ENCODE assay signal across 8 mouse cellular contexts in the genomic region with DNA sequence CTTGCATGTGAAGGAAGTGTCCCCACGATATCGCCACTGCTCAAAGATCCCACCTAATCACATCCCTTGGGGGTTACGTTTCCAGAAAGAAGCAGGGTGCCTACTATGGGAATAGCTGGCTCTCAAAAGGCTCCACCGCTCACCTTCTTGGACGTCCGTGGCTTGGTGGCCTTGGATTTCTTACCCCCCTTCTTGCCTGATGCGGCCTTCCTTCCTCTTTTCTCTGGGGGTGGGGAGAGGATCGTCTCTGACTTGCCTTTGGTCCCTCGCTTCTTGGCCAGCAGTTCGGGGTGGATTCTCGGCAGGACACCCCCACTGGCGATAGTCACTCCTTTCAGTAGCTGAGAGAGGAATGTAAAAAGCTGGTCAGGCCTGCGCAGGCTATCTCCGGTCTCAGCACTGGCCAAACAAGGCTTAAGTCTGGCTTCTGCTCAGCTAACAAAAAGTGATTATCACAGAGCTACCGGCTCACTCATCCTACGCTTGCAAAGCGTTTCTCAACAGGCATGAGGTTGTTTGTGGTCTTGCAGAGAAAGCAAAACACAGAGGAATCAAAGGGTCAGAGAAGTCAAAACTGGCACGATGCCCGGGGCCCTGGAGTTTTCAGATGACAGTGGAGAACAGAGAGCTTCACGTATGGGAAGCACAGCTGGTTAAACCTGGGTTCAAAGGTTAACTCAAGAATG. TPM values are rescaled to one million over a fixed set of nuclear protein-coding genes. Genes with fewer than 3 reads are reported as not detected.
DNase-seq lines count a peak whose midpoint lies in the region; ATAC-seq and TF ChIP-seq lines count a peak whose summit lies in the region.
"Had no signal": no experiment of that assay in that cellular context is flagged by ENCODE, and none has a peak within 500 bp of the region (broad histone marks: within the 10 kb centered on the region; RNA-seq: fewer than 3 reads in every experiment).

No protein-coding gene starts in this region.

- H3K4me2 ChIP-seq in heart, postnatal 0 days (ENCODE audit: low read depth, low read length), result 0 out of 2 replicates have a peak overlapping the region, but pooled peaks have one; percentile 15
- H3K4me2 ChIP-seq in liver, embryonic 13.5 days, result no peak overlapping the region
- no peak overlapping the region for H3K4me2 ChIP-seq in hindbrain, embryonic 11.5 days (replicated peaks; ENCODE audit: low read depth, low read length)

- peak overlapping the region; percentile 70 for H3K27ac ChIP-seq in heart, postnatal 0 days (ENCODE audit: low read depth)
- H3K27ac ChIP-seq in liver, embryonic 13.5 days, result no peak overlapping the region
- H3K27ac ChIP-seq in hindbrain, embryonic 11.5 days (ENCODE audit: low read depth, low read length), result no peak overlapping the region

- peaks cover 1% of the 10 kb centered on the region for H3K4me1 ChIP-seq in heart, postnatal 0 days (ENCODE audit: control insufficient read depth, insufficient read depth)
- 0 out of 2 replicates have a peak, but pooled peaks cover 5% of the 10 kb centered on the region for H3K4me1 ChIP-seq in liver, embryonic 13.5 days (replicated peaks)
- H3K4me1 ChIP-seq in hindbrain, embryonic 11.5 days (replicated peaks; ENCODE audit: control insufficient read depth, insufficient read depth, low read length), result no peaks in the 10 kb centered on the region

- no peaks in the 10 kb centered on the region for H3K9me3 ChIP-seq in heart, postnatal 0 days (replicated peaks; ENCODE audit: control insufficient read depth, low read length)
- H3K9me3 ChIP-seq in liver, embryonic 13.5 days (replicated peaks), result no peaks in the 10 kb centered on the region
- no peaks in the 10 kb centered on the region for H3K9me3 ChIP-seq in hindbrain, embryonic 11.5 days (ENCODE audit: control insufficient read depth, low read length)

- peak; percentile 35 for DNase-seq in right cerebral cortex, postnatal 4 days
- DNase-seq in right cerebral cortex, adult 2 months (ENCODE audit: low spot score in 2 of 2), result no peak
- DNase-seq in heart, postnatal 0 days (ENCODE audit: low spot score), result peak; percentile 65
- no peak for DNase-seq in liver, embryonic 13.5 days
- peak; percentile 64 for DNase-seq in yolk sac, embryonic 10.5 days (ENCODE audit: low spot score)
- DNase-seq in neural tube, embryonic 10.5 days (ENCODE audit: extremely low spot score, low spot score), result no peak
- DNase-seq in hindbrain, embryonic 11.5 days (ENCODE audit: low spot score), result no peak

- no peak overlapping the region; the same call in 1 of the 2 replicates for H3K9ac ChIP-seq in heart, postnatal 0 days (replicated peaks; ENCODE audit: low read depth, low read length)
- H3K9ac ChIP-seq in liver, embryonic 13.5 days, result no peak overlapping the region
- H3K9ac ChIP-seq in hindbrain, embryonic 11.5 days (ENCODE audit: low read depth, low read length), result no peak overlapping the region

- no peak overlapping the region for H3K4me3 ChIP-seq in heart, postnatal 0 days (ENCODE audit: low read depth, low read length)
- no peak overlapping the region for H3K4me3 ChIP-seq in liver, embryonic 13.5 days (replicated peaks)
- H3K4me3 ChIP-seq in hindbrain, embryonic 11.5 days (ENCODE audit: low read depth, low read length), result no peak overlapping the region
- H3K4me3 ChIP-seq: myocyte had no signal

- WGBS in heart, postnatal 0 days, result 44% methylated on average over 20 of the region's 20 CpGs
- 44% methylated on average over 20 of the region's 20 CpGs for WGBS in liver, embryonic 13.5 days (ENCODE audit: insufficient replicate concordance)
- WGBS in hindbrain, embryonic 11.5 days, result 88% methylated on average over 20 of the region's 20 CpGs

- no peak for TF ChIP-seq CTCF in heart, postnatal 0 days (IDR thresholded peaks at IDR 0.05; ENCODE audit: low read depth)

- peak; percentile 80 for ATAC-seq in heart, postnatal 0 days (ENCODE audit: insufficient read depth, low read depth)
- ATAC-seq in liver, embryonic 13.5 days (ENCODE audit: low read depth), result peak; percentile 57
- ATAC-seq in hindbrain, embryonic 11.5 days (ENCODE audit: low FRiP score), result no peak

- TF ChIP-seq EP300 in heart, postnatal 0 days (IDR thresholded peaks at IDR 0.05; ENCODE audit: low read depth), result no peak

- H3K27me3 ChIP-seq in heart, postnatal 0 days (ENCODE audit: control insufficient read depth, insufficient read depth, low read length), result no peaks in the 10 kb centered on the region
- no peaks in the 10 kb centered on the region for H3K27me3 ChIP-seq in liver, embryonic 13.5 days
- no peaks in the 10 kb centered on the region for H3K27me3 ChIP-seq in hindbrain, embryonic 11.5 days (ENCODE audit: control insufficient read depth, insufficient read depth, low read length)

- H3K36me3 ChIP-seq in heart, postnatal 0 days (replicated peaks; ENCODE audit: control insufficient read depth, insufficient read depth, low read length), result peaks cover 32% of the 10 kb centered on the region
- H3K36me3 ChIP-seq in liver, embryonic 13.5 days, result 0 out of 2 replicates have a peak, but pooled peaks cover 4% of the 10 kb centered on the region
- peaks cover 20% of the 10 kb centered on the region for H3K36me3 ChIP-seq in hindbrain, embryonic 11.5 days (ENCODE audit: control insufficient read depth, insufficient read depth, low read length)

RNA-seq across cellular contexts. Expression of gene H2afy2, which starts 32.3 kb away (rescaled TPM):
- 10.7 and 17.0 TPM in 2 replicates for total RNA-seq in heart, postnatal 0 days (2014; rRNA removed; ENCODE audit: low replicate concordance)
- polyA plus RNA-seq in heart, postnatal 0 days (2015; fragmentation: Nextera tagmentation; extraction: Ambion mirVana), result 21.3 and 22.8 TPM in 2 replicates
- 6.4 and 6.8 TPM in 2 replicates for polyA plus RNA-seq in liver, embryonic 13.5 days (2015; fragmentation: Nextera tagmentation; extraction: Ambion mirVana)
- polyA plus RNA-seq in hindbrain, embryonic 11.5 days (2014; fragmentation: Nextera tagmentation; extraction: Ambion mirVana), result 235 and 259 TPM in 2 replicates

RNA-seq across cellular contexts. Expression of gene Aifm2, which starts 36.6 kb away (rescaled TPM):
- total RNA-seq in heart, postnatal 0 days (2014; rRNA removed; ENCODE audit: low replicate concordance), result 34.7 and 53.4 TPM in 2 replicates
- polyA plus RNA-seq in heart, postnatal 0 days (2015; fragmentation: Nextera tagmentation; extraction: Ambion mirVana), result 33.9 and 34.2 TPM in 2 replicates
- polyA plus RNA-seq in liver, embryonic 13.5 days (2015; fragmentation: Nextera tagmentation; extraction: Ambion mirVana), result 3.0 and 3.1 TPM in 2 replicates
- polyA plus RNA-seq in hindbrain, embryonic 11.5 days (2014; fragmentation: Nextera tagmentation; extraction: Ambion mirVana), result 5.0 and 6.1 TPM in 2 replicates

RNA-seq across cellular contexts. Expression of gene Tysnd1, which starts 56.4 kb away (rescaled TPM):
- 53.0 and 62.0 TPM in 2 replicates for total RNA-seq in heart, postnatal 0 days (2014; rRNA removed; ENCODE audit: low replicate concordance)
- 14.5 and 16.1 TPM in 2 replicates for polyA plus RNA-seq in heart, postnatal 0 days (2015; fragmentation: Nextera tagmentation; extraction: Ambion mirVana)
- 19.2 and 19.6 TPM in 2 replicates for polyA plus RNA-seq in liver, embryonic 13.5 days (2015; fragmentation: Nextera tagmentation; extraction: Ambion mirVana)
- polyA plus RNA-seq in hindbrain, embryonic 11.5 days (2014; fragmentation: Nextera tagmentation; extraction: Ambion mirVana), result 29.6 and 30.7 TPM in 2 replicates

Comparison
In these comparisons a context has a peak if more than half of its experiments do, and no peak if none do; other contexts are left out.
1. DNase-seq: peak in right cerebral cortex, postnatal 4 days (single experiment), heart, postnatal 0 days (single experiment) and yolk sac, embryonic 10.5 days (single experiment); none in right cerebral cortex, adult 2 months (0 of 2), liver, embryonic 13.5 days (single experiment), neural tube, embryonic 10.5 days (single experiment) and hindbrain, embryonic 11.5 days (single experiment).